Mouse (Mus musculus): ENCODE results near the gene Dok4. TPM values are rescaled to one million over a fixed set of nuclear protein-coding genes. Genes with fewer than 3 reads are reported as not detected.

Gene Dok4
- polyA plus RNA-seq, 1 experiment from 2014 or later = 49.4 TPM

DNA sequence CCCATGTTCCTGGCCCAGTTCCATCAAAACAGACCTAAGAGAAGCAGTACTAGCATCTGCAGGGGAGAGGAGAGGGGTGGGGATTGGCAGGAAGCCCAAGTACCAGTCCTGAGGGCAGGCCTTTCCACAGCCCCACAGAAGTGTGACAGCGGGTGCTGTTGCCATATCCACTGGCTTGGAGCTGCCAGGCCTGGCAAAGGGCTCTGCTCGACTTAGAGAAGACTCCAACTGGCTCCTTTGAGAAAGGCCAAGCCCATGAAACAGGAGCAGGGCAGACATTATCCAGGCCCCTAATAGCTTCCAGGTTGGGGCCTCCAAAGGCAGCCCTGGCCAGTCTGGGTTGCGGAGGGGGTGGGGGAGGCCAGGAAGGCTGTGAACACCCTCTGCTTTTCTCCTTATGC is 38.6 kb upstream of the Dok4 start:
- 29% methylated on average over 3 of the region's 3 CpGs for WGBS
- 0 out of 2 replicates have a peak overlapping the region, but pooled peaks have one; percentile 7 for H3K4me2 ChIP-seq (ENCODE audit: low read depth, low read length)
- H3K9ac ChIP-seq (ENCODE audit: low read length) = peak overlapping the region; percentile 6; the same call in 1 of the 2 replicates
- H3K4me1 ChIP-seq (replicated peaks; ENCODE audit: control insufficient read depth, insufficient read depth, low read length) = peaks cover 43% of the 10 kb centered on the region
- no peak overlapping the region for H3K4me3 ChIP-seq (ENCODE audit: low read length)
- H3K36me3 ChIP-seq (ENCODE audit: control insufficient read depth, insufficient read depth, low read length) = peaks cover 9% of the 10 kb centered on the region; the same call in 1 of the 2 replicates
- H3K27ac ChIP-seq (ENCODE audit: low read length) = peak overlapping the region; percentile 35
- no peaks in the 10 kb centered on the region for H3K27me3 ChIP-seq (ENCODE audit: control insufficient read depth, insufficient read depth, low read depth, low read length)
- peak; percentile 21 for ATAC-seq (ENCODE audit: low read depth)
- H3K9me3 ChIP-seq (ENCODE audit: control insufficient read depth, low read length) = no peaks in the 10 kb centered on the region

GRCm38 (mm10) chr8:94914256-94914655 is 38.1 kb upstream of the Dok4 start:
- no peak for ATAC-seq (ENCODE audit: low read depth)
- WGBS = 70% methylated on average over 6 of the region's 6 CpGs
- Histone ChIP-seq H3K36me3 (ENCODE audit: control insufficient read depth, insufficient read depth, low read length) (peaks cover 9% of the 10 kb centered on the region), H3K27ac (ENCODE audit: low read length) (no peak overlapping the region), H3K9me3 (ENCODE audit: control insufficient read depth, low read length) (no peaks in the 10 kb centered on the region), H3K4me1 (replicated peaks; ENCODE audit: control insufficient read depth, insufficient read depth, low read length) (peaks cover 43% of the 10 kb centered on the region), H3K9ac (ENCODE audit: low read length) (no peak overlapping the region), H3K27me3 (ENCODE audit: control insufficient read depth, insufficient read depth, low read depth, low read length) (no peaks in the 10 kb centered on the region), H3K4me3 (ENCODE audit: low read length) (no peak overlapping the region), H3K4me2 (ENCODE audit: low read depth, low read length) (no peak overlapping the region)

GRCm38 (mm10) chr8:94913061-94913660 is 37.0 kb upstream of the Dok4 start:
- 15% methylated on average over 75 of the region's 77 CpGs for WGBS
- Histone ChIP-seq H3K4me3 (ENCODE audit: low read length) (peak overlapping the region; percentile 37), H3K4me1 (replicated peaks; ENCODE audit: control insufficient read depth, insufficient read depth, low read length) (peaks cover 43% of the 10 kb centered on the region), H3K27ac (ENCODE audit: low read length) (no peak overlapping the region), H3K9me3 (ENCODE audit: control insufficient read depth, low read length) (no peaks in the 10 kb centered on the region), H3K36me3 (ENCODE audit: control insufficient read depth, insufficient read depth, low read length) (peaks cover 14% of the 10 kb centered on the region), H3K9ac (ENCODE audit: low read length) (peak overlapping the region; percentile 48), H3K27me3 (ENCODE audit: control insufficient read depth, insufficient read depth, low read depth, low read length) (no peaks in the 10 kb centered on the region), H3K4me2 (ENCODE audit: low read depth, low read length) (peak overlapping the region; percentile 66)
- peak; percentile 23; the same call in 1 of the 2 replicates for ATAC-seq (ENCODE audit: low read depth)

- no peak overlapping the region for H3K4me3 ChIP-seq (ENCODE audit: low read length)
- no peak overlapping the region for H3K9ac ChIP-seq (ENCODE audit: low read length)
- WGBS = 8% methylated on average over 4 of the region's 4 CpGs
- no peak for ATAC-seq (ENCODE audit: low read depth)
- H3K4me2 ChIP-seq (ENCODE audit: low read depth, low read length) = no peak overlapping the region
- H3K27ac ChIP-seq (ENCODE audit: low read length) = peak overlapping the region; percentile 68
- H3K36me3 ChIP-seq (ENCODE audit: control insufficient read depth, insufficient read depth, low read length) = peaks cover 32% of the 10 kb centered on the region
- H3K27me3 ChIP-seq (ENCODE audit: control insufficient read depth, insufficient read depth, low read depth, low read length) = no peaks in the 10 kb centered on the region
- H3K9me3 ChIP-seq (ENCODE audit: control insufficient read depth, low read length) = no peaks in the 10 kb centered on the region
- peaks cover 35% of the 10 kb centered on the region for H3K4me1 ChIP-seq (replicated peaks; ENCODE audit: control insufficient read depth, insufficient read depth, low read length)
These were observed 32.7 kb upstream of the Dok4 start for GRCm38 (mm10) chr8:94908847-94909246.

DNA sequence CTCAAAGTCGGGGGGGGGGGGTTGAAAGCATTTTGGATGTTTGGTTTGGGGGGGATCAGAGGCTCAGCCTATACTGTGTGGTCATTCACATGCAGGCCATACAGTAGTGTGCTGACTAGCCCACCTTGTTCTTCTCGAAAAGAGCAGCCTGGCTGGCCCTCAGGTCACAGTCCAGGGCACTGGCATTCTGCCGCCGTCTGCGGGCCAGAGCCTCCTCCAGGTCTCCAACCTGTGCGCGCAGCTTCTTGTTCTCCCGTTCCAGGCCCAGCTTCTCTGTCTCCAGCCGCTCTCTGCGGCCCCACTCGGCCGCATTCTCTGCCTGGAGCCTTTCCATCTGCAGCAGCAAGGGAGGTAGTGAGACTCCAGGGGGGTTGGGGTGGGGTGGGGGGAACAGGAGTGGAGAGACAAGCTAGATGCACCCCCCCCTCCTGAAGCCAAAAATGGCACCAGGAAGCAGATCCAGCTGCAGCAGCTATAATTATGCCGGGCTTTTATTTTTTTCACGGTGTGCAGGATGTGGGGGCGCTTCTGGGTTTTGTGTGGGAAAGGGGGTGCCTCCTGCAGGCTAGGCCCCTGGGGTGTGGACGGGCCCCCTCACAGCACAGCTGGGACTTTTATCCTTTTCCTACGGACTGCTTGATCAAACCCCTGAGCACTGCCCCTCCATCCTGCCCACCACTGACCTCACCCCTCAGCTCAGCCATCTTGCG is 31.6 kb upstream of the Dok4 start:
- 79% methylated on average over 18 of the region's 18 CpGs for WGBS
- Histone ChIP-seq H3K4me1 (replicated peaks; ENCODE audit: control insufficient read depth, insufficient read depth, low read length) (peaks cover 25% of the 10 kb centered on the region), H3K4me2 (ENCODE audit: low read depth, low read length) (no peak overlapping the region), H3K9ac (ENCODE audit: low read length) (no peak overlapping the region), H3K36me3 (ENCODE audit: control insufficient read depth, insufficient read depth, low read length) (peaks cover 32% of the 10 kb centered on the region), H3K4me3 (ENCODE audit: low read length) (no peak overlapping the region), H3K27me3 (ENCODE audit: control insufficient read depth, insufficient read depth, low read depth, low read length) (no peaks in the 10 kb centered on the region), H3K27ac (ENCODE audit: low read length) (peak overlapping the region; percentile 68), H3K9me3 (ENCODE audit: control insufficient read depth, low read length) (no peaks in the 10 kb centered on the region)
- no peak for ATAC-seq (ENCODE audit: low read depth)

DNA sequence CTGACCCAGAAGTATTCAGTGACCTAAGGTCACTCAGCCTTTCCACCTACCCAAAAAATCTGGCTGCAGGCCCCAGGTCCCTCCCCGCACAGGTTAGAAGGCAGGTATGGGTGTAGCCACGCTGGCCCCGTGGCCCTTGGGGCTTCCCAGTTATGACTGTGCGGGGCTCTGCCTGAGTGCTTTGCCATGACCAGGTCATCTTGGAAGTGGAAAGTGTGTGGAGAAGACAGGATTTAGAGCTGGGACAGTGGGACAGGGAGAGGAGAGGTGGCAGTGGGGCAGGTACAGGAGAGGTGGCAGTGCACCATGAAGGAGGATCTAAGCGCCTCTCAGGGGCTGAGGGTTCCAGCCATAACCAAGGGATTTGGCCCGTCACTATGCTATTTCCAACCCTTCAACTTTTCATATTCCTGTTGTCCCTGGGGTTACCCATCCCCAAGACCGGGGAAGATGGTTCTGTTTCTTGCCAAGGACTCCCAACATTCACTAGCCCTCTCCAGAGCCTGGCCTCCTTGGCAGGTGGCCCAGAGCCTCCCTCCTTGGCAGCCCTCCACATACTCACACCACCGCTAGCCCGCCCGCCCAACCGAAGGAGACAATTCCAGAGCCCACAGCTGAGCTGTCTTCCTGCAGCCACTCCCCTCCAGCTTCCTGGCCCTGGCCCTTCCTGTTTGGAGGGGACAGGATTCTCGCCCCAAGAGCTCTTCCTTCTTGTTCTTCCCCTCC is 28.5 kb upstream of the Dok4 start:
- peaks cover 34% of the 10 kb centered on the region for H3K36me3 ChIP-seq (ENCODE audit: control insufficient read depth, insufficient read depth, low read length)
- peak overlapping the region; percentile 17 for H3K9ac ChIP-seq (ENCODE audit: low read length)
- peaks cover 33% of the 10 kb centered on the region for H3K4me1 ChIP-seq (replicated peaks; ENCODE audit: control insufficient read depth, insufficient read depth, low read length)
- H3K27me3 ChIP-seq (ENCODE audit: control insufficient read depth, insufficient read depth, low read depth, low read length) = no peaks in the 10 kb centered on the region
- peak; percentile 80 for ATAC-seq (ENCODE audit: low read depth)
- no peaks in the 10 kb centered on the region for H3K9me3 ChIP-seq (ENCODE audit: control insufficient read depth, low read length)
- H3K4me3 ChIP-seq (ENCODE audit: low read length) = no peak overlapping the region
- H3K27ac ChIP-seq (ENCODE audit: low read length) = peak overlapping the region; percentile 90
- 0 out of 2 replicates have a peak overlapping the region, but pooled peaks have one; percentile 13 for H3K4me2 ChIP-seq (ENCODE audit: low read depth, low read length)
- WGBS = 45% methylated on average over 12 of the region's 12 CpGs

- H3K9ac ChIP-seq (ENCODE audit: low read length) = no peak overlapping the region
- no peaks in the 10 kb centered on the region for H3K9me3 ChIP-seq (ENCODE audit: control insufficient read depth, low read length)
- H3K27me3 ChIP-seq (ENCODE audit: control insufficient read depth, insufficient read depth, low read depth, low read length) = no peaks in the 10 kb centered on the region
- H3K4me3 ChIP-seq (ENCODE audit: low read length) = no peak overlapping the region
- no peak for ATAC-seq (ENCODE audit: low read depth)
- H3K4me2 ChIP-seq (ENCODE audit: low read depth, low read length) = no peak overlapping the region
- H3K4me1 ChIP-seq (replicated peaks; ENCODE audit: control insufficient read depth, insufficient read depth, low read length) = peaks cover 41% of the 10 kb centered on the region
- H3K36me3 ChIP-seq (ENCODE audit: control insufficient read depth, insufficient read depth, low read length) = peaks cover 34% of the 10 kb centered on the region
- no peak overlapping the region for H3K27ac ChIP-seq (ENCODE audit: low read length)
- WGBS = 65% methylated on average over 12 of the region's 12 CpGs
These were observed 27.6 kb upstream of the Dok4 start for GRCm38 (mm10) chr8:94903709-94904108.

DNA sequence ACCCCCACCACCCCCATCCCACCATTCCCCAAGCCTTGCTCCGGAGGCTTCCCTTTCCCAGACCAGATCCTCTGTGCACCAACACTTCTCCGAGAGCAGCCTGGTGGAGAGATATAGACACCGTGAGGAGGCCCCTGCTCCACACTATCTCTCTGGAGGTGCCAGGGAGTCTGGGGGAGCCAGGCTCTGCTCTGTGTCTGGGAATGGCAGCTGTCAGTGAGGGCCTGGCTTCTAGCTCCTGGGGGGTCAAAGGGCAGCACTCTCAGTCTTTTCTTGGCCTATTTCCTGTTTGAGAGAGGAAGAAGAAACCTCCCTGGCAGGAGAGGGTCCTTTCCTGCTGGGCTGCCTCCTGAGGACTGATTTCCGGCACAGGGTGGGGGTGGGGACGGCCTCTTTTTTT is 24.9 kb upstream of the Dok4 start:
- peaks cover 40% of the 10 kb centered on the region for H3K4me1 ChIP-seq (replicated peaks; ENCODE audit: control insufficient read depth, insufficient read depth, low read length)
- H3K4me3 ChIP-seq (ENCODE audit: low read length) = no peak overlapping the region
- no peaks in the 10 kb centered on the region for H3K27me3 ChIP-seq (ENCODE audit: control insufficient read depth, insufficient read depth, low read depth, low read length)
- peak; percentile 21; the same call in 1 of the 2 replicates for ATAC-seq (ENCODE audit: low read depth)
- peaks cover 16% of the 10 kb centered on the region for H3K36me3 ChIP-seq (ENCODE audit: control insufficient read depth, insufficient read depth, low read length)
- H3K4me2 ChIP-seq (ENCODE audit: low read depth, low read length) = no peak overlapping the region; the same call in 1 of the 2 replicates
- 8% methylated on average over 5 of the region's 5 CpGs for WGBS
- no peaks in the 10 kb centered on the region for H3K9me3 ChIP-seq (ENCODE audit: control insufficient read depth, low read length)
- peak overlapping the region; percentile 80 for H3K27ac ChIP-seq (ENCODE audit: low read length)
- H3K9ac ChIP-seq (ENCODE audit: low read length) = peak overlapping the region; percentile 39

DNA sequence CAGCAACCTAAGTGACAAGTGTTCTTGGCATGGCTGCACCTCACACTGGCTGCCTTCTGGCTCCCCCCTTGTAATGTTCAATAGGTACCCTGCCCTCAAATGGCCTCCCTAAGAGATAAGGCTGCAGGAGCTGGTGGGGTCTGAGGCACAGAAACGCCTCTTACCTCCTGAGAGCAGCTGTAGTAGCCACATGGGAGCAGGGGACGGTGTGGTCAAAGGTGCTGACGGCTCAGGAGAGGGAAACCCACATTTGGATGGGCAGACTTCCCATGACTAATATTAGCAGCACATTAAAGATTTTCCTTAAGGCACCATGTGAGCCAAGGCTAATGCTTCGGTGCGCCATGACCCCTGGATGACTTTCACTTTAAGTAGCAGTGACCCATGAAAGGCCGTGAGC is 24.5 kb upstream of the Dok4 start:
- H3K4me3 ChIP-seq (ENCODE audit: low read length) = no peak overlapping the region
- peaks cover 36% of the 10 kb centered on the region for H3K4me1 ChIP-seq (replicated peaks; ENCODE audit: control insufficient read depth, insufficient read depth, low read length)
- H3K36me3 ChIP-seq (ENCODE audit: control insufficient read depth, insufficient read depth, low read length) = peaks cover 12% of the 10 kb centered on the region
- no peaks in the 10 kb centered on the region for H3K27me3 ChIP-seq (ENCODE audit: control insufficient read depth, insufficient read depth, low read depth, low read length)
- 20% methylated on average over 6 of the region's 6 CpGs for WGBS
- ATAC-seq (ENCODE audit: low read depth) = no peak
- no peaks in the 10 kb centered on the region for H3K9me3 ChIP-seq (ENCODE audit: control insufficient read depth, low read length)
- no peak overlapping the region; the same call in 1 of the 2 replicates for H3K4me2 ChIP-seq (ENCODE audit: low read depth, low read length)
- H3K9ac ChIP-seq (ENCODE audit: low read length) = peak overlapping the region; percentile 39; the same call in 1 of the 2 replicates
- peak overlapping the region; percentile 80 for H3K27ac ChIP-seq (ENCODE audit: low read length)

All from lung, embryonic 16.5 days (tissue).